8 mouse cellular contexts compared by ENCODE assay signal in the genomic region with DNA sequence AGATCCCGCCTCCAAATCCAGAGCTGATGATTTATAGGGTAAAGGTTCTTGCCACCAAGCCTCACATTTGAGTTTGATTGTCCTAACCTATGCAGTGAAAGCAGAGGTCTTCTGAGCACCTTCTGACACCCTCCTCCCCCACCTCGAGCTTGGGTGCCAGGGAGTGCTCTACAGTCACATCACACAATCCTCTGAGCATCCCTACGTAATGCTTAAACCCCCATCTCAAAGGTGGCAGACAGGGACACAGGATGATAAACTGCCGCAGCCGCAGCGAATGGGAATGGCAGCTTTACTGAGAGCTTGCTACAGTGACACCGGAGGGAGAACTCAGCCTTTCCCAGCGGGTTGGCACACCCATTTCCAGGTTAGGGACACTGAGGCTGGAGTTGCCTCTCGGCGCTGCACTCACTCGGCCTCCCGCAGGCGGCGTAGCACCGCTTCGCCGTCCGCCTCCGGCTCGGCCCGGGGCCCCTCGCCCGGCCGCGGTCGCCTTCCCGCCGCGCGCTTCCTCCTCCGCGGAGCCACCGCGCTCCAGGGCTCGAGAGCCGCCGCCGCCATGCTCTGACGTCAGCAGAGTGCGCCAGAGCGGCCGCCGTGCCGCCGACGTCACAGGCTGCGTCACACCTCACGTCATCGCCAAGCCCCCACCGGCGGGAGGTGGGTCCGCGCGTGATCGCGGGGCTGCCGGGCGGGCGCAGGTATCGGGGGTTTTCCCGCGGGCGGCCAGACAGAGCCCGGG. TPM values are rescaled to one million over a fixed set of nuclear protein-coding genes. Genes with fewer than 3 reads are reported as not detected.
DNase-seq lines count a peak whose midpoint lies in the region; ATAC-seq and TF ChIP-seq lines count a peak whose summit lies in the region.

A gene (minus strand): TSS at position 578 of the 742 bp plus-strand sequence.
A gene (plus strand): TSS at position 621 of the 742 bp plus-strand sequence.

- no peaks in the 10 kb centered on the region for H3K9me3 ChIP-seq in erythroblast, embryonic 14.5 days (ENCODE audit: control insufficient read depth, low read length)
- no peaks in the 10 kb centered on the region for H3K9me3 ChIP-seq in heart, embryonic 12.5 days (replicated peaks)
- no peaks in the 10 kb centered on the region for H3K9me3 ChIP-seq in kidney, postnatal 0 days (replicated peaks; ENCODE audit: low read length)
- no peaks in the 10 kb centered on the region for H3K9me3 ChIP-seq in liver, embryonic 11.5 days (ENCODE audit: control insufficient read depth, low read length)

- peaks cover 48% of the 10 kb centered on the region for H3K36me3 ChIP-seq in erythroblast, embryonic 14.5 days (ENCODE audit: control insufficient read depth)
- peaks cover 25% of the 10 kb centered on the region for H3K36me3 ChIP-seq in heart, embryonic 12.5 days
- H3K36me3 ChIP-seq in kidney, postnatal 0 days (ENCODE audit: insufficient read depth, low read length): peaks cover 16% of the 10 kb centered on the region
- peaks cover 13% of the 10 kb centered on the region for H3K36me3 ChIP-seq in liver, embryonic 11.5 days (ENCODE audit: control insufficient read depth, insufficient read depth, low read length)
- peaks cover 13% of the 10 kb centered on the region for H3K36me3 ChIP-seq in myocyte (ENCODE audit: control insufficient read depth, insufficient read depth)

- ATAC-seq in heart, embryonic 12.5 days (ENCODE audit: insufficient number of reproducible peaks, low FRiP score): peak; percentile 81
- ATAC-seq in kidney, postnatal 0 days (replicated peaks; ENCODE audit: low FRiP score, low read depth): peak; percentile 55
- peak; percentile 75 for ATAC-seq in liver, embryonic 11.5 days (replicated peaks; ENCODE audit: low FRiP score)

- 0 out of 2 replicates have a peak, but pooled peaks have one; percentile 7 for TF ChIP-seq CTCF in brain, embryonic 14.5 days (IDR thresholded peaks at IDR 0.05; ENCODE audit: borderline replicate concordance, extremely low read depth, insufficient read depth, insufficient read length)
- TF ChIP-seq CTCF in kidney, postnatal 0 days (IDR thresholded peaks at IDR 0.05; ENCODE audit: low read depth): no peak

- peak; percentile 69; the same call in 1 of the 2 replicates for TF ChIP-seq POLR2A in brain, embryonic 14.5 days (IDR thresholded peaks at IDR 0.05; ENCODE audit: borderline replicate concordance, extremely low read depth, insufficient read depth, insufficient read length, poor library complexity, severe bottlenecking)
- peak; percentile 94 for TF ChIP-seq POLR2A in myocyte (IDR thresholded peaks at IDR 0.05; ENCODE audit: insufficient read length, low read depth)

- H3ac ChIP-seq in myocyte (ENCODE audit: control insufficient read depth, insufficient read length): peak within 1 kb of the TSS; percentile 89

- H3K9ac ChIP-seq in heart, embryonic 12.5 days: peak within 1 kb of the TSS; percentile 89
- peak within 1 kb of the TSS; percentile 75 for H3K9ac ChIP-seq in kidney, postnatal 0 days (ENCODE audit: low read depth, low read length)
- H3K9ac ChIP-seq in liver, embryonic 11.5 days (ENCODE audit: low read depth, low read length): peak within 1 kb of the TSS; percentile 84

- peak within 1 kb of the TSS; percentile 86 for H3K4me2 ChIP-seq in heart, embryonic 12.5 days
- H3K4me2 ChIP-seq in kidney, postnatal 0 days (ENCODE audit: low read length): peak within 1 kb of the TSS; percentile 75
- peak within 1 kb of the TSS; percentile 94 for H3K4me2 ChIP-seq in liver, embryonic 11.5 days
- H3K4me2 ChIP-seq in myocyte (ENCODE audit: low read depth): peak within 1 kb of the TSS; percentile 92

- peaks cover 8% of the 10 kb centered on the region for H3K79me2 ChIP-seq in myocyte (ENCODE audit: control insufficient read depth, insufficient read depth)

- no peaks in the 10 kb centered on the region for H3K27me3 ChIP-seq in erythroblast, embryonic 14.5 days (ENCODE audit: control insufficient read depth)
- H3K27me3 ChIP-seq in heart, embryonic 12.5 days (replicated peaks): no peaks in the 10 kb centered on the region
- H3K27me3 ChIP-seq in kidney, postnatal 0 days (ENCODE audit: insufficient read depth, low read length): no peaks in the 10 kb centered on the region
- no peaks in the 10 kb centered on the region for H3K27me3 ChIP-seq in liver, embryonic 11.5 days (replicated peaks; ENCODE audit: control insufficient read depth, insufficient read depth, low read length)
- H3K27me3 ChIP-seq in myocyte (ENCODE audit: control insufficient read depth, insufficient read depth, insufficient read length): no peaks in the 10 kb centered on the region

- peak; percentile 95 to 97 for DNase-seq in B cell, adult 2 months
- peak; percentile 91 for DNase-seq in brain, embryonic 14.5 days (ENCODE audit: low read depth)
- peak; percentile 51 for DNase-seq in kidney, postnatal 0 days (ENCODE audit: low spot score)
- peak; percentile 87 for DNase-seq in liver, embryonic 11.5 days (ENCODE audit: low spot score)
- DNase-seq in spleen, postnatal 4 days (ENCODE audit: low spot score in 2 of 2): peak; percentile 82 to 93

- 2% methylated on average over 64 of the region's 64 CpGs for WGBS in heart, embryonic 12.5 days
- WGBS in kidney, postnatal 0 days: 2% methylated on average over 63 of the region's 64 CpGs
- 2% methylated on average over 59 of the region's 64 CpGs for WGBS in liver, embryonic 11.5 days

- H3K4me1 ChIP-seq in erythroblast, embryonic 14.5 days (ENCODE audit: control insufficient read depth): peaks cover 52% of the 10 kb centered on the region
- peaks cover 12% of the 10 kb centered on the region for H3K4me1 ChIP-seq in heart, embryonic 12.5 days (replicated peaks)
- peaks cover 8% of the 10 kb centered on the region; the same call in 1 of the 2 replicates for H3K4me1 ChIP-seq in kidney, postnatal 0 days (replicated peaks; ENCODE audit: insufficient read depth, low read length)
- peaks cover 33% of the 10 kb centered on the region for H3K4me1 ChIP-seq in liver, embryonic 11.5 days (replicated peaks; ENCODE audit: control insufficient read depth, insufficient read depth, low read length)

- no peak within 1 kb of the TSS for H3K27ac ChIP-seq in heart, embryonic 12.5 days (ENCODE audit: poor library complexity, severe bottlenecking)
- H3K27ac ChIP-seq in kidney, postnatal 0 days: peak within 1 kb of the TSS; percentile 9; the same call in 1 of the 2 replicates
- peak within 1 kb of the TSS; percentile 73 for H3K27ac ChIP-seq in liver, embryonic 11.5 days (ENCODE audit: low read depth, low read length)

- peak within 1 kb of the TSS; percentile 73 for H3K4me3 ChIP-seq in erythroblast, embryonic 14.5 days (replicated peaks)
- peak within 1 kb of the TSS; percentile 92 for H3K4me3 ChIP-seq in heart, embryonic 12.5 days
- H3K4me3 ChIP-seq in kidney, postnatal 0 days (replicated peaks; ENCODE audit: low read depth, low read length): peak within 1 kb of the TSS; percentile 73
- peak within 1 kb of the TSS; percentile 94 for H3K4me3 ChIP-seq in liver, embryonic 11.5 days (ENCODE audit: low read depth, low read length)
- H3K4me3 ChIP-seq in myocyte: peak within 1 kb of the TSS; percentile 82

TF ChIP-seq in myocyte, 11 proteins besides CTCF, POLR2A, EP300 and RAD21:
- TF ChIP-seq E2F4 (IDR thresholded peaks at IDR 0.05; ENCODE audit: insufficient read depth) (no peak), POLR2AphosphoS2 (IDR thresholded peaks at IDR 0.05; ENCODE audit: insufficient read length, low read depth) (peak; percentile 87), MYOD1 (IDR thresholded peaks at IDR 0.05; ENCODE audit: control insufficient read depth in 1 of 3, insufficient read length in 2 of 3, low read depth in 2 of 3) (peak in 1 of 3 experiments; percentile 21), SRF (IDR thresholded peaks at IDR 0.05; ENCODE audit: control insufficient read depth, insufficient read length, low read depth) (peak; percentile 15)

RNA-seq across cellular contexts. Expression of the first gene that starts in this region (rescaled TPM):
- 69.5 and 105 TPM in 2 replicates for polyA plus RNA-seq in brain, embryonic 14.5 days (2012; rRNA removed)
- polyA plus RNA-seq in erythroblast, embryonic 14.5 days (2012): 1.0 and 1.9 TPM in 2 replicates
- polyA plus RNA-seq in heart, embryonic 12.5 days (2016; fragmentation: Nextera tagmentation; extraction: Ambion mirVana): 23.8 and 25.2 TPM in 2 replicates
- polyA plus RNA-seq in kidney, postnatal 0 days (2015; fragmentation: Nextera tagmentation; extraction: Ambion mirVana): 26.3 and 30.0 TPM in 2 replicates
- polyA plus RNA-seq in liver, embryonic 11.5 days (2014; fragmentation: Nextera tagmentation; extraction: Ambion mirVana): 35.3 and 36.5 TPM in 2 replicates
- 19.0 TPM for polyA plus RNA-seq in myocyte (2012; fragmentation: generic; extraction: Trizol)

RNA-seq across cellular contexts. Expression of the second gene that starts in this region (rescaled TPM):
- polyA plus RNA-seq in brain, embryonic 14.5 days (2012; rRNA removed): 63.3 and 77.7 TPM in 2 replicates
- polyA plus RNA-seq in erythroblast, embryonic 14.5 days (2012): 1.3 and 1.4 TPM in 2 replicates
- 19.0 and 20.2 TPM in 2 replicates for polyA plus RNA-seq in heart, embryonic 12.5 days (2016; fragmentation: Nextera tagmentation; extraction: Ambion mirVana)
- polyA plus RNA-seq in kidney, postnatal 0 days (2015; fragmentation: Nextera tagmentation; extraction: Ambion mirVana): 25.3 and 28.0 TPM in 2 replicates
- 25.5 and 32.2 TPM in 2 replicates for polyA plus RNA-seq in liver, embryonic 11.5 days (2014; fragmentation: Nextera tagmentation; extraction: Ambion mirVana)
- polyA plus RNA-seq in myocyte (2012; fragmentation: generic; extraction: Trizol): 19.1 TPM
